Mouse (Mus musculus) limb, embryonic 12.5 days (tissue): ENCODE results near the gene Nedd9. TPM values are rescaled to one million over a fixed set of nuclear protein-coding genes. Genes with fewer than 3 reads are reported as not detected.
A peak's percentile ranks its signal among the peaks of the same experiment; 100 is the strongest.

Experiments used
- ATAC-seq: fragments of 200-750 bp; cut with Nextera tagmentation; 2 replicates; pipeline ENCODE4 v1.8.0; 2017; ENCODE audit warnings: low read depth, moderate TSS enrichment; ENCODE audit not compliant: insufficient number of reproducible peaks, insufficient read depth, low FRiP score, low TSS enrichment
- H3K27ac ChIP-seq: fragments of 300-500 bp; sonication (generic); 2 replicates; pipeline ENCODE4 v1.5.1; 2016; ENCODE audit warnings: mild to moderate bottlenecking, moderate library complexity
- H3K27me3 ChIP-seq: fragments of 300-500 bp; sonication (generic); 2 replicates; pipeline ENCODE4 v1.6.1; 2016; ENCODE audit warnings: mild to moderate bottlenecking, moderate library complexity
- H3K36me3 ChIP-seq: fragments of 300-500 bp; sonication (generic); 2 replicates; pipeline ENCODE4 v1.6.1; 2016; ENCODE audit warnings: mild to moderate bottlenecking, moderate library complexity
- H3K4me1 ChIP-seq: fragments of 300-500 bp; sonication (generic); replicated peaks from 2 replicates; pipeline ENCODE4 v1.6.1; 2016
- H3K4me2 ChIP-seq: fragments of 300-500 bp; sonication (generic); 2 replicates; pipeline ENCODE4 v1.6.1; 2016; ENCODE audit warnings: mild to moderate bottlenecking, moderate library complexity
- H3K4me3 ChIP-seq: fragments of 300-500 bp; sonication (generic); replicated peaks from 2 replicates; pipeline ENCODE4 v1.5.1; 2016; ENCODE audit warnings: mild to moderate bottlenecking
- H3K9ac ChIP-seq: fragments of 300-500 bp; sonication (generic); replicated peaks from 2 replicates; pipeline ENCODE4 v1.6.1; 2016; ENCODE audit warnings: mild to moderate bottlenecking, moderate library complexity
- H3K9me3 ChIP-seq: fragments of 300-500 bp; sonication (generic); 2 replicates; pipeline ENCODE4 v1.6.1; 2016; ENCODE audit warnings: mild to moderate bottlenecking, moderate library complexity
- WGBS: fragments of 180-500 bp; shearing (Covaris S2); methylation state at CpG from one replicate; pipeline ENCODE4 v1.1.7; 2016; 5-methylcytosine and 5-hydroxymethylcytosine counted together
- polyA plus RNA-seq: library from polyadenylated mRNA; unstranded; fragments of >200 nt; fragmentation: Nextera tagmentation; extraction: Ambion mirVana; gene quantifications from 2 replicates; pipeline ENCODE4 v1.2.1, GENCODE M21; 2016

The Nedd9 gene
- polyA plus RNA-seq, 1 experiment from 2014 or later, result 13.8 TPM

- Histone ChIP-seq H3K4me1 (peaks cover 37% of the 10 kb centered on the region), H3K27ac (no peak overlapping the region), H3K36me3 (no peaks in the 10 kb centered on the region), H3K9ac (no peak overlapping the region), H3K4me2 (no peak overlapping the region), H3K27me3 (no peaks in the 10 kb centered on the region), H3K9me3 (no peaks in the 10 kb centered on the region), H3K4me3 (no peak overlapping the region)
- WGBS, result 84% methylated on average over 15 of the region's 15 CpGs
- no peak for ATAC-seq
These were observed 33.7 kb downstream of the Nedd9 start for GRCm38 (mm10) chr13:41453227-41454193.

GRCm38 (mm10) chr13:41450821-41451220 lies 36.3 kb downstream of the Nedd9 start:
- Histone ChIP-seq H3K36me3 (no peaks in the 10 kb centered on the region), H3K4me3 (no peak overlapping the region), H3K9me3 (no peaks in the 10 kb centered on the region), H3K9ac (no peak overlapping the region), H3K4me1 (peaks cover 24% of the 10 kb centered on the region), H3K27me3 (no peaks in the 10 kb centered on the region), H3K4me2 (no peak overlapping the region), H3K27ac (peak overlapping the region; percentile 50; the same call in 1 of the 2 replicates)
- 42% methylated on average over 6 of the region's 6 CpGs for WGBS
- no peak for ATAC-seq

GRCm38 (mm10) chr13:41449211-41449610 lies 38.0 kb downstream of the Nedd9 start:
- peaks cover 24% of the 10 kb centered on the region for H3K4me1 ChIP-seq
- H3K9me3 ChIP-seq, result no peaks in the 10 kb centered on the region
- no peak overlapping the region for H3K9ac ChIP-seq
- no peak for ATAC-seq
- no peak overlapping the region for H3K4me3 ChIP-seq
- 96% methylated on average over 2 of the region's 2 CpGs for WGBS
- no peak overlapping the region for H3K27ac ChIP-seq
- H3K36me3 ChIP-seq, result no peaks in the 10 kb centered on the region
- H3K4me2 ChIP-seq, result no peak overlapping the region
- no peaks in the 10 kb centered on the region for H3K27me3 ChIP-seq

- no peaks in the 10 kb centered on the region for H3K27me3 ChIP-seq
- H3K4me3 ChIP-seq, result no peak overlapping the region
These were observed 40.0 kb downstream of the Nedd9 start for GRCm38 (mm10) chr13:41447209-41447608.

GRCm38 (mm10) chr13:41446591-41446990 lies 40.6 kb downstream of the Nedd9 start:
- 90% methylated on average over 1 of the region's 1 CpGs for WGBS
- H3K27ac ChIP-seq, result no peak overlapping the region
- H3K36me3 ChIP-seq, result no peaks in the 10 kb centered on the region
- no peak overlapping the region for H3K4me3 ChIP-seq
- no peak overlapping the region for H3K4me2 ChIP-seq
- no peak for ATAC-seq
- no peak overlapping the region for H3K9ac ChIP-seq
- no peaks in the 10 kb centered on the region for H3K9me3 ChIP-seq
- no peaks in the 10 kb centered on the region for H3K27me3 ChIP-seq
- H3K4me1 ChIP-seq, result peaks cover 21% of the 10 kb centered on the region

More at GRCm38 (mm10) chr13:41447209-41447608, 40.0 kb downstream of the Nedd9 start:
- WGBS, result 26% methylated on average over 6 of the region's 6 CpGs
- ATAC-seq, result no peak
- no peaks in the 10 kb centered on the region for H3K9me3 ChIP-seq
- H3K36me3 ChIP-seq, result no peaks in the 10 kb centered on the region
- peaks cover 24% of the 10 kb centered on the region for H3K4me1 ChIP-seq
- no peak overlapping the region for H3K4me2 ChIP-seq
- no peak overlapping the region for H3K9ac ChIP-seq
- H3K27ac ChIP-seq, result no peak overlapping the region

- ATAC-seq, result no peak
- Histone ChIP-seq H3K27ac (no peak overlapping the region), H3K36me3 (no peaks in the 10 kb centered on the region), H3K27me3 (no peaks in the 10 kb centered on the region), H3K9me3 (no peaks in the 10 kb centered on the region), H3K4me2 (no peak overlapping the region), H3K9ac (no peak overlapping the region), H3K4me1 (peaks cover 10% of the 10 kb centered on the region), H3K4me3 (no peak overlapping the region)
- WGBS, result 85% methylated on average over 3 of the region's 3 CpGs
These were observed 41.9 kb downstream of the Nedd9 start for GRCm38 (mm10) chr13:41445067-41445808.

- no peak for ATAC-seq
- Histone ChIP-seq H3K4me1 (peaks cover 10% of the 10 kb centered on the region), H3K27me3 (no peaks in the 10 kb centered on the region), H3K36me3 (no peaks in the 10 kb centered on the region), H3K9me3 (no peaks in the 10 kb centered on the region), H3K27ac (no peak overlapping the region), H3K9ac (no peak overlapping the region), H3K4me3 (no peak overlapping the region), H3K4me2 (no peak overlapping the region)
- WGBS, result 92% methylated on average over 6 of the region's 6 CpGs
These were observed 42.9 kb downstream of the Nedd9 start for GRCm38 (mm10) chr13:41444230-41444629.

- Histone ChIP-seq H3K4me2 (no peak overlapping the region), H3K27ac (no peak overlapping the region), H3K9me3 (no peaks in the 10 kb centered on the region), H3K4me1 (peaks cover 3% of the 10 kb centered on the region), H3K4me3 (no peak overlapping the region), H3K36me3 (no peaks in the 10 kb centered on the region), H3K9ac (no peak overlapping the region), H3K27me3 (no peaks in the 10 kb centered on the region)
- no peak for ATAC-seq
- 85% methylated on average over 4 of the region's 4 CpGs for WGBS
These were observed 45.0 kb downstream of the Nedd9 start for GRCm38 (mm10) chr13:41442145-41442544.

GRCm38 (mm10) chr13:41440205-41440604 lies 47.0 kb downstream of the Nedd9 start:
- Histone ChIP-seq H3K4me3 (no peak overlapping the region), H3K4me1 (no peaks in the 10 kb centered on the region), H3K36me3 (no peaks in the 10 kb centered on the region), H3K27me3 (no peaks in the 10 kb centered on the region), H3K27ac (no peak overlapping the region), H3K9me3 (no peaks in the 10 kb centered on the region), H3K9ac (no peak overlapping the region), H3K4me2 (no peak overlapping the region)
- WGBS, result 84% methylated on average over 1 of the region's 1 CpGs
- no peak for ATAC-seq

GRCm38 (mm10) chr13:41437390-41437789 lies 49.8 kb downstream of the Nedd9 start:
- no peaks in the 10 kb centered on the region for H3K4me1 ChIP-seq
- no peaks in the 10 kb centered on the region for H3K36me3 ChIP-seq
- no peaks in the 10 kb centered on the region for H3K9me3 ChIP-seq
- H3K27me3 ChIP-seq, result no peaks in the 10 kb centered on the region
- H3K4me3 ChIP-seq, result no peak overlapping the region
- H3K27ac ChIP-seq, result no peak overlapping the region
- H3K4me2 ChIP-seq, result no peak overlapping the region
- no peak overlapping the region for H3K9ac ChIP-seq
- no peak for ATAC-seq
- WGBS, result 87% methylated on average over 2 of the region's 2 CpGs

- ATAC-seq, result no peak
These were observed 50.4 kb downstream of the Nedd9 start for GRCm38 (mm10) chr13:41436731-41437130.

More at GRCm38 (mm10) chr13:41436731-41437130, 50.4 kb downstream of the Nedd9 start:
- no peak overlapping the region for H3K4me3 ChIP-seq
- no peak overlapping the region for H3K27ac ChIP-seq
- no peak overlapping the region for H3K9ac ChIP-seq
- no peak overlapping the region for H3K4me2 ChIP-seq
- 61% methylated on average over 5 of the region's 5 CpGs for WGBS
- no peaks in the 10 kb centered on the region for H3K27me3 ChIP-seq
- H3K36me3 ChIP-seq, result no peaks in the 10 kb centered on the region
- no peaks in the 10 kb centered on the region for H3K9me3 ChIP-seq
- H3K4me1 ChIP-seq, result no peaks in the 10 kb centered on the region
